Mouse (Mus musculus): ENCODE results near the gene Krt13.

DNA sequence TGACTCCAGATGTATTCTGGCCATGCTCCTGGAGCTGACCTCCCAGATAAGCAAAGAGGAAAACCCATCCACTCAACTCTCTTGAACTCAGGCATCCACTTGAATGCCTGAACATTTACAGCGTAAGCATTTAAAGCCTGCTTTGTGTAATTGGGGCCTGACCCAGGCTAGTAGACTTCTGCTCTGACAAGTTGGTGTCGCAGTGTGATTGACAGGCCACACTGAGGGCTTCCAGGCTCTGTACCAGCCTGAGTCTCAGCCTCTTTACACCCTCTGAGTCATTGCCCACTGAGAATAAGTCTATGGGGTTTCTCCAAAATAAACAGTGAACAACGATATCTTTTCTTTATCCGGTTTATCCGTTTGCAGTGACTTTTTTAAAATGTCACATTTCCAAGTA is 1.0 kb downstream of the Krt13 start:
- peak; percentile 72 for TF ChIP-seq EP300 (IDR thresholded peaks at IDR 0.05)
- no peak for TF ChIP-seq CTCF (IDR thresholded peaks at IDR 0.05)

Measured in lung, postnatal 0 days (tissue).